Comparison of ENCODE assay signal across 18 mouse cellular contexts in the genomic region with DNA sequence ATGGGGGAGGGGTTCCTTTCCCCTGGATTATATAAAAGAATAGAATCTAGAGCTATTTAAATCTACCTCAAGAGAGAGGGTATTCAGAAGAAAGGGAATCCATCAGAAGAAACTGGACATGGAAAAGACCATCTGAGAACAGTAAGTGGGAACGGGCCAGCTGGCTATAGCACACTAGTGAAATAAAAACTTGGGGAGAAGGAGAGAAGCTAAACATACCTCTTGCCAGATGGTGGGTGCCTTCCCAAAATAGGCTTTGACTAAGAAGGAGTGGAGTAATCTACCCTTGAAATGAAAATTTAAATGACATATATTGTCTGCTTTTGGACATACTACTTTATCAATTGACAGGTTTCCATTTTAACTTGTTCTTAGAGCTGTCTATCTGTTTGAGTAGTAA.
DNase-seq lines count a peak whose midpoint lies in the region; TF ChIP-seq lines count a peak whose summit lies in the region.
"Had no signal": no experiment of that assay in that cellular context is flagged by ENCODE, and none has a peak within 500 bp of the region (broad histone marks: within the 10 kb centered on the region; RNA-seq: fewer than 3 reads in every experiment).

No protein-coding gene starts in this region.

- TF ChIP-seq CTCF in embryonic fibroblast, embryonic 13.5 days (IDR thresholded peaks at IDR 0.05; ENCODE audit: borderline replicate concordance, insufficient read depth, low read length) = no peak

- no peaks in the 10 kb centered on the region for H3K27me3 ChIP-seq in embryonic facial prominence, embryonic 10.5 days (replicated peaks; ENCODE audit: low read depth, poor library complexity, severe bottlenecking)
- H3K27me3 ChIP-seq: embryonic facial prominence, embryonic 12.5 days; forebrain, embryonic 12.5 days; heart, embryonic 12.5 days had no signal

- H3K4me1 ChIP-seq in embryonic fibroblast, embryonic 13.5 days (ENCODE audit: control insufficient read depth, insufficient read depth, low read length) = peaks cover 3% of the 10 kb centered on the region; the same call in 1 of the 2 replicates
- no peaks in the 10 kb centered on the region for H3K4me1 ChIP-seq in embryonic facial prominence, embryonic 10.5 days
- H3K4me1 ChIP-seq: embryonic facial prominence, embryonic 12.5 days; forebrain, embryonic 12.5 days; heart, embryonic 12.5 days; hindbrain, embryonic 10.5 days had no signal

- no peaks in the 10 kb centered on the region for H3K9me3 ChIP-seq in embryonic facial prominence, embryonic 10.5 days
- H3K9me3 ChIP-seq: embryonic facial prominence, embryonic 12.5 days; forebrain, embryonic 12.5 days; heart, embryonic 12.5 days; hindbrain, embryonic 10.5 days had no signal

- no peaks in the 10 kb centered on the region for H3K36me3 ChIP-seq in embryonic facial prominence, embryonic 10.5 days (replicated peaks)
- H3K36me3 ChIP-seq: embryonic facial prominence, embryonic 12.5 days; forebrain, embryonic 12.5 days; heart, embryonic 12.5 days; hindbrain, embryonic 10.5 days had no signal

- no peak for TF ChIP-seq POLR2A in embryonic fibroblast, embryonic 13.5 days (IDR thresholded peaks at IDR 0.05; ENCODE audit: low read depth, low read length)

- intact Hi-C loops in left cerebral cortex, postnatal 14 days (cut with DNase I) = no loop called here
- intact Hi-C loops in left cerebral cortex, postnatal 4 days (cut with DNase I) = no loop called here

- peak; percentile 29 to 39 for DNase-seq in left cerebral cortex, postnatal 14 days (ENCODE audit: low spot score in 2 of 2)
- no peak for DNase-seq in left cerebral cortex, postnatal 4 days
- peak; percentile 79 for DNase-seq in brain, adult 2 months (ENCODE audit: low read depth, low spot score)
- DNase-seq in telencephalon, adult 2 months (ENCODE audit: low read depth, low spot score) = peak; percentile 70
- DNase-seq in embryonic facial prominence, embryonic 10.5 days (ENCODE audit: low spot score) = no peak
- DNase-seq: adrenal gland, adult 2 months; adrenal gland, postnatal 25 days; cerebellum, adult 2 months; cerebellum, postnatal 14 days; embryo, embryonic 11 days; forebrain, postnatal 0 days; gastrocnemius, postnatal 25 days had no signal

- no peak overlapping the region for H3K4me3 ChIP-seq in embryonic fibroblast, embryonic 13.5 days (ENCODE audit: insufficient read depth, low read length)
- no peak overlapping the region for H3K4me3 ChIP-seq in embryonic facial prominence, embryonic 10.5 days
- H3K4me3 ChIP-seq: embryonic facial prominence, embryonic 12.5 days; forebrain, embryonic 12.5 days; heart, embryonic 12.5 days; hindbrain, embryonic 10.5 days had no signal

- peak overlapping the region; percentile 86 for H3K27ac ChIP-seq in embryonic fibroblast, embryonic 13.5 days (ENCODE audit: insufficient read depth, low read length)
- no peak overlapping the region for H3K27ac ChIP-seq in embryonic facial prominence, embryonic 10.5 days (replicated peaks)
- H3K27ac ChIP-seq: embryonic facial prominence, embryonic 12.5 days; forebrain, embryonic 12.5 days; hindbrain, embryonic 10.5 days; hindbrain, embryonic 14.5 days had no signal

- 94% methylated on average over 1 of the region's 1 CpGs for WGBS in embryonic facial prominence, embryonic 10.5 days

Comparison
In these comparisons a context has a peak if more than half of its experiments do, and no peak if none do; other contexts are left out.
1. DNase-seq: peak in left cerebral cortex, postnatal 14 days (2 of 2), brain, adult 2 months (single experiment) and telencephalon, adult 2 months (single experiment); none in left cerebral cortex, postnatal 4 days (single experiment) and embryonic facial prominence, embryonic 10.5 days (single experiment).